Mouse (Mus musculus) MEL (cell line): ENCODE measurements at regions not wholly inside any gene's neighbourhood (a gene's known extent, or its start where the extent isn't known, plus 50 kb on each side); places are given as distances from the start of the nearest gene placed in this dataset.

ENCODE experiments used
- DNase-seq: peaks from one replicate; pipeline ENCODE4 v3.0.0; 2011; ENCODE audit warnings: low read depth, low spot score
- H3K27ac ChIP-seq: 2 replicates; pipeline ENCODE4 v1.5.1; 2012; ENCODE audit warnings: low read depth, mild to moderate bottlenecking, control low read depth, low read length, moderate library complexity; ENCODE audit not compliant: control insufficient read depth
- H3K27me3 ChIP-seq, 2 experiments: fragments of 150-350 bp in 1 of 2; sonication (generic) in 1 of 2; 2 replicates each; pipeline ENCODE4 v1.6.1; 2012; ENCODE audit warnings: low read length in 2 of 2, mild to moderate bottlenecking in 2 of 2, improper control_type of control experiment in 1 of 2, moderate library complexity in 1 of 2; ENCODE audit not compliant: insufficient read depth in 2 of 2, control insufficient read depth in 1 of 2
- H3K36me3 ChIP-seq, 2 experiments: 2 replicates each; pipeline ENCODE4 v1.6.1; 2012 to 2014; ENCODE audit warnings: low read length in 2 of 2, improper control_type of control experiment in 1 of 2, inconsistent platforms in 1 of 2, mild to moderate bottlenecking in 1 of 2; ENCODE audit not compliant: insufficient read depth in 2 of 2, control insufficient read depth in 1 of 2
- H3K4me1 ChIP-seq, 2 experiments: fragments of 150-350 bp in 1 of 2; sonication (generic) in 1 of 2; 2 replicates each; pipeline ENCODE4 v1.6.1; 2012; ENCODE audit warnings: low read length in 2 of 2, improper control_type of control experiment in 1 of 2, mild to moderate bottlenecking in 1 of 2; ENCODE audit not compliant: insufficient read depth in 2 of 2, control insufficient read depth in 1 of 2
- H3K4me3 ChIP-seq, 2 experiments: fragments of 150-350 bp in 1 of 2; sonication (generic) in 1 of 2; 2 replicates each; pipeline ENCODE4 v1.5.1; 2012; ENCODE audit warnings: low read depth in 2 of 2, low read length in 2 of 2, mild to moderate bottlenecking in 2 of 2, moderate library complexity in 2 of 2, control low read depth in 1 of 2, improper control_type of control experiment in 1 of 2; ENCODE audit not compliant: control insufficient read depth in 1 of 2, insufficient read depth in 1 of 2
- H3K79me2 ChIP-seq: 2 replicates; pipeline ENCODE4 v1.6.1; 2012; ENCODE audit warnings: mild to moderate bottlenecking, low read length, moderate library complexity; ENCODE audit not compliant: control insufficient read depth, poor library complexity, insufficient read depth
- H3K9ac ChIP-seq: 2 replicates; pipeline ENCODE4 v1.6.1; 2012; ENCODE audit warnings: low read depth, mild to moderate bottlenecking, control low read depth, low read length, moderate library complexity; ENCODE audit not compliant: control insufficient read depth, poor library complexity, severe bottlenecking
- H3K9me3 ChIP-seq: fragments of 150-350 bp; sonication (generic); replicated peaks from 2 replicates; pipeline ENCODE4 v1.6.1; 2012; ENCODE audit warnings: mild to moderate bottlenecking, low read length, improper control_type of control experiment, moderate library complexity; ENCODE audit not compliant: insufficient read depth
- BHLHE40 ChIP-seq: IDR thresholded peaks from 2 replicates; pipeline ENCODE4 v1.6.1; 2012; ENCODE audit warnings: low read depth, mild to moderate bottlenecking, inconsistent platforms, low read length, improper control_type of control experiment, borderline replicate concordance
- CHD1 ChIP-seq: IDR thresholded peaks from 2 replicates; pipeline ENCODE4 v1.6.1; 2012; ENCODE audit warnings: low read depth, mild to moderate bottlenecking, inconsistent platforms, low read length, improper control_type of control experiment
- CHD2 ChIP-seq: IDR thresholded peaks from 2 replicates; pipeline ENCODE4 v1.6.1; 2011; ENCODE audit warnings: low read length, improper control_type of control experiment
- ETS1 ChIP-seq: IDR thresholded peaks from 2 replicates; pipeline ENCODE4 v1.6.1; 2012; ENCODE audit warnings: low read depth, mild to moderate bottlenecking, inconsistent platforms, low read length, improper control_type of control experiment, moderate library complexity
- GABPA ChIP-seq: IDR thresholded peaks from 2 replicates; pipeline ENCODE4 v1.6.1; 2012; ENCODE audit warnings: low read depth, mild to moderate bottlenecking, inconsistent platforms, low read length, improper control_type of control experiment, moderate library complexity
- GATA1 ChIP-seq: IDR thresholded peaks from 2 replicates; pipeline ENCODE4 v1.6.1; 2011; ENCODE audit warnings: low read depth, low read length, improper control_type of control experiment
- HCFC1 ChIP-seq: IDR thresholded peaks from 2 replicates; pipeline ENCODE4 v1.6.1; 2012; ENCODE audit warnings: low read depth, mild to moderate bottlenecking, inconsistent platforms, low read length, improper control_type of control experiment, moderate library complexity
- JUND ChIP-seq: IDR thresholded peaks from 2 replicates; pipeline ENCODE4 v1.6.1; 2011; ENCODE audit warnings: low read depth, mild to moderate bottlenecking, improper control_type of control experiment, low read length
- KAT2A ChIP-seq: conservative IDR thresholded peaks from 2 replicates; pipeline ENCODE4 v1.6.1; 2012; ENCODE audit warnings: low read depth, low read length, improper control_type of control experiment, inconsistent platforms
- MAX ChIP-seq: IDR thresholded peaks from 2 replicates; pipeline ENCODE4 v1.6.1; 2011; ENCODE audit warnings: low read length, improper control_type of control experiment
- NELFE ChIP-seq: IDR thresholded peaks from 2 replicates; pipeline ENCODE4 v1.6.1; 2011; ENCODE audit warnings: low read depth, low read length, improper control_type of control experiment
- POLR2A ChIP-seq, 2 experiments: IDR thresholded peaks; 2 replicates each; pipeline ENCODE4 v1.6.1; 2011 to 2012; ENCODE audit warnings: low read length in 2 of 2, mild to moderate bottlenecking in 2 of 2, control low read depth in 1 of 2, improper control_type of control experiment in 1 of 2, low read depth in 1 of 2, moderate library complexity in 1 of 2; ENCODE audit not compliant: control insufficient read depth in 1 of 2, insufficient read depth in 1 of 2, poor library complexity in 1 of 2
- POLR2AphosphoS5 ChIP-seq: IDR thresholded peaks from 2 replicates; pipeline ENCODE4 v1.6.1; 2012; ENCODE audit warnings: low read depth, borderline replicate concordance, mild to moderate bottlenecking, inconsistent platforms, low read length, moderate library complexity, mixed read lengths
- RCOR1 ChIP-seq: IDR thresholded peaks from 2 replicates; pipeline ENCODE4 v1.6.1; 2012; ENCODE audit warnings: low read depth, mild to moderate bottlenecking, inconsistent platforms, low read length, improper control_type of control experiment
- SIN3A ChIP-seq: IDR thresholded peaks from 2 replicates; pipeline ENCODE4 v1.6.1; 2012; ENCODE audit warnings: low read length, improper control_type of control experiment, inconsistent platforms
- SMC3 ChIP-seq: IDR thresholded peaks from 2 replicates; pipeline ENCODE4 v1.6.1; 2011; ENCODE audit warnings: low read depth, low read length, improper control_type of control experiment
- TCF12 ChIP-seq: IDR thresholded peaks from 2 replicates; pipeline ENCODE4 v1.6.1; 2014; ENCODE audit warnings: low read depth, mild to moderate bottlenecking, inconsistent platforms, low read length, improper control_type of control experiment, moderate library complexity
- USF2 ChIP-seq, 2 experiments: IDR thresholded peaks; 2 replicates each; pipeline ENCODE4 v1.6.1; 2011 to 2012; ENCODE audit warnings: improper control_type of control experiment in 2 of 2, low read length in 2 of 2, borderline replicate concordance in 1 of 2, inconsistent platforms in 1 of 2, low read depth in 1 of 2, mild to moderate bottlenecking in 1 of 2; ENCODE audit not compliant: insufficient read depth in 1 of 2
- ZC3H11A ChIP-seq: IDR thresholded peaks from 2 replicates; pipeline ENCODE4 v1.6.1; 2012; ENCODE audit warnings: low read depth, mild to moderate bottlenecking, inconsistent platforms, low read length, improper control_type of control experiment
- ZMIZ1 ChIP-seq: IDR thresholded peaks from 2 replicates; pipeline ENCODE4 v1.6.1; 2012; ENCODE audit warnings: low read depth, mild to moderate bottlenecking, inconsistent platforms, low read length, improper control_type of control experiment, moderate library complexity
- ZNF384 ChIP-seq: IDR thresholded peaks from 2 replicates; pipeline ENCODE4 v1.6.1; 2012; ENCODE audit warnings: low read depth, mild to moderate bottlenecking, inconsistent platforms, low read length, improper control_type of control experiment

GRCm38 (mm10) chr5:51758289-51758688 lies 190.8 kb upstream of the Ppargc1a start:
- no peaks in the 10 kb centered on the region for H3K27me3 ChIP-seq
- TF ChIP-seq MAX = no peak
- no peak for TF ChIP-seq RCOR1
- no peak for TF ChIP-seq SMC3
- no peak for TF ChIP-seq GABPA
- TF ChIP-seq, all 39 proteins: peak for 0
- H3K27ac ChIP-seq = no peak overlapping the region
- no peaks in the 10 kb centered on the region for H3K36me3 ChIP-seq
- DNase-seq = no peak
- no peak overlapping the region for H3K9ac ChIP-seq
- no peaks in the 10 kb centered on the region for H3K9me3 ChIP-seq
- no peak overlapping the region for H3K4me3 ChIP-seq
- H3K79me2 ChIP-seq = no peaks in the 10 kb centered on the region
- no peaks in the 10 kb centered on the region for H3K4me1 ChIP-seq

GRCm38 (mm10) chr5:51757864-51758263 lies 190.3 kb upstream of the Ppargc1a start:
- Histone ChIP-seq H3K27ac (no peak overlapping the region), H3K9me3 (no peaks in the 10 kb centered on the region), H3K4me1 (no peaks in the 10 kb centered on the region), H3K4me3 (no peak overlapping the region), H3K36me3 (no peaks in the 10 kb centered on the region), H3K9ac (no peak overlapping the region), H3K79me2 (no peaks in the 10 kb centered on the region), H3K27me3 (no peaks in the 10 kb centered on the region)
- TF ChIP-seq SIN3A (no peak), CHD1 (no peak), TCF12 (no peak), JUND (no peak), RCOR1 (no peak), ZC3H11A (no peak), GATA1 (no peak), KAT2A (no peak), ETS1 (no peak), POLR2AphosphoS5 (no peak), HCFC1 (no peak), ZNF384 (no peak), MAX (no peak), POLR2A (IDR thresholded peaks at IDR 0.05; ENCODE audit: control insufficient read depth in 1 of 2, insufficient read depth in 1 of 2, low read depth in 1 of 2, low read length in 2 of 2, poor library complexity in 1 of 2) (no peak), BHLHE40 (no peak)
- no peak for DNase-seq

GRCm38 (mm10) chr5:51752024-51752423 lies 184.5 kb upstream of the Ppargc1a start:
- no peak overlapping the region for H3K4me3 ChIP-seq
- DNase-seq = no peak
- no peaks in the 10 kb centered on the region for H3K27me3 ChIP-seq
- no peaks in the 10 kb centered on the region for H3K9me3 ChIP-seq
- no peaks in the 10 kb centered on the region for H3K4me1 ChIP-seq
- H3K79me2 ChIP-seq = no peaks in the 10 kb centered on the region
- no peak overlapping the region for H3K9ac ChIP-seq
- no peaks in the 10 kb centered on the region for H3K36me3 ChIP-seq
- H3K27ac ChIP-seq = no peak overlapping the region
- TF ChIP-seq NELFE (no peak), ZMIZ1 (no peak), TCF12 (no peak), BHLHE40 (no peak), CHD2 (no peak), USF2 (IDR thresholded peaks at IDR 0.05; ENCODE audit: borderline replicate concordance in 1 of 2, insufficient read depth in 1 of 2, low read depth in 1 of 2, low read length in 2 of 2) (no peak), ZNF384 (no peak)
